Mouse (Mus musculus): ENCODE data around the gene Usp25. TPM values are rescaled to one million over a fixed set of nuclear protein-coding genes. Genes with fewer than 3 reads are reported as not detected.

Gene Usp25
- polyA plus RNA-seq, 1 experiment from 2014 or later, result 4.1 TPM

DNA sequence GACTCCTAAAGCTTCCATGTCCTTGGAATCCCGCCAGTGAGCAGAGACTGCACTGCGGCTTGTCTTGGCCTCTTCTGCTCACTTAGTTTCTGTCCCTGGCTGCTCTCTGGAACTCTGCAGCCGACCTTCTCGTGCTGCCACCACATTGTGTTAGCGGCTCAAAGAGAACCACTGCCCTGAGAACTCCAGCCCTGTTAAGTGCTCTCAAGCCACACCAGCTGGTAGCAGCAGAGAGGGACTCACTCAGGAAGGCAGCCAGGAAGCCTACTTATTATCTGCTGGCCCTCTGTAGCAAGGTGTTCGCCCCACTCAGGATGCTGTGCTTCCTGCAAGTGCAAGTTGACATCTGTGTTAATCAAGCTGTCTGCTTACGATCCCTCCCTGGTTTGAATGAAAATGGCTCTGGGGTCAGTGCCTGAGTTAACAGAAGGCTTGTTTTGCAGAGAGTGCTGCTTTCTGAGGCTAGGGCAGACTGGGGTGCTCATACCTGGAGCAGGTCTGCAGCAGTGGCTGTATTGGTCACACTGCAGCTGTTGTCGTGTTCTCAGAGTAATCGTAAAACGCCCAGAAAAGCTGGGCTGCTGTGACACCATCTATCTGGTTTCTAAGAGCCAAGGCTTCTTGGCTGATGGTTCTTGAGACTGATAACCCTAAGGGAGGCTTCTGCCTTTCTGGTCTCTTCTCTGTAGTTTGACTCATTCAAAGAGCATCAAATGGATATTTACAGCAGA lies 15.3 kb downstream of the Usp25 start:
- H3K9ac ChIP-seq (ENCODE audit: low read depth, low read length), result no peak overlapping the region
- H3K4me1 ChIP-seq (ENCODE audit: control insufficient read depth, insufficient read depth, low read length), result peaks cover 14% of the 10 kb centered on the region
- peak overlapping the region; percentile 6; the same call in 1 of the 2 replicates for H3K27ac ChIP-seq (ENCODE audit: low read length)
- peak; percentile 51 for ATAC-seq
- H3K27me3 ChIP-seq (replicated peaks; ENCODE audit: control insufficient read depth, insufficient read depth, low read length), result no peaks in the 10 kb centered on the region
- peak overlapping the region; percentile 33 for H3K4me2 ChIP-seq (ENCODE audit: low read depth, low read length)
- H3K9me3 ChIP-seq (ENCODE audit: control insufficient read depth, low read length), result no peaks in the 10 kb centered on the region
- 46% methylated on average over 10 of the region's 10 CpGs for WGBS
- no peak overlapping the region; the same call in 1 of the 2 replicates for H3K4me3 ChIP-seq (ENCODE audit: low read length)
- H3K36me3 ChIP-seq (ENCODE audit: control insufficient read depth, insufficient read depth, low read length), result peaks cover 4% of the 10 kb centered on the region

DNA sequence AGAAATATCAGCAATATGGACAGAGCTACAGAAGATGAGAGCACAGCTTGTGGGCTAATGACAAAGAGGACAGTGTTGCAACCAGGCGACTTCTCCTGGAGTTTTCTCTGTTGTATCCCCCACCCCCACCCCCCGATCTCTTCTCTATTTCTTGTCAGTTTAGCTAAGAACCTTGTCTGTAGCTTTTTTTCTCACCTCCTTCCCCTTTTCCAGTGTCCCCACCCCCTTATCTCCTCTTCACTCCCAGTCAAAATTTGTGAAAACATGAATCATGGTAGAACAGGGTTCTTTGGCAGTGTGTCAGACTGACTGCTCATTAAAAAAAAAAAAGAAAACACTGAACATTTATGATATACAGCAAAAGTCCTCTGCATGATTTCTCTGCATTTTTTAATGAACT lies 16.9 kb downstream of the Usp25 start:
- no peaks in the 10 kb centered on the region for H3K36me3 ChIP-seq (ENCODE audit: control insufficient read depth, insufficient read depth, low read length)
- H3K27me3 ChIP-seq (replicated peaks; ENCODE audit: control insufficient read depth, insufficient read depth, low read length), result no peaks in the 10 kb centered on the region
- H3K27ac ChIP-seq (ENCODE audit: low read length), result no peak overlapping the region; the same call in 1 of the 2 replicates
- 67% methylated on average over 2 of the region's 2 CpGs for WGBS
- no peak overlapping the region for H3K9ac ChIP-seq (ENCODE audit: low read depth, low read length)
- no peak overlapping the region for H3K4me2 ChIP-seq (ENCODE audit: low read depth, low read length)
- peaks cover 14% of the 10 kb centered on the region for H3K4me1 ChIP-seq (ENCODE audit: control insufficient read depth, insufficient read depth, low read length)
- no peak overlapping the region for H3K4me3 ChIP-seq (ENCODE audit: low read length)
- no peaks in the 10 kb centered on the region for H3K9me3 ChIP-seq (ENCODE audit: control insufficient read depth, low read length)
- ATAC-seq, result no peak

- Histone ChIP-seq H3K9ac (ENCODE audit: low read depth, low read length) (no peak overlapping the region), H3K27ac (ENCODE audit: low read length) (no peak overlapping the region), H3K4me2 (ENCODE audit: low read depth, low read length) (no peak overlapping the region), H3K36me3 (ENCODE audit: control insufficient read depth, insufficient read depth, low read length) (peaks cover 3% of the 10 kb centered on the region; the same call in 1 of the 2 replicates), H3K4me3 (ENCODE audit: low read length) (no peak overlapping the region), H3K4me1 (ENCODE audit: control insufficient read depth, insufficient read depth, low read length) (peaks cover 2% of the 10 kb centered on the region; the same call in 1 of the 2 replicates), H3K27me3 (replicated peaks; ENCODE audit: control insufficient read depth, insufficient read depth, low read length) (no peaks in the 10 kb centered on the region), H3K9me3 (ENCODE audit: control insufficient read depth, low read length) (no peaks in the 10 kb centered on the region)
- ATAC-seq, result no peak
- WGBS, result 91% methylated on average over 5 of the region's 5 CpGs
Observed at GRCm38 (mm10) chr16:77034329-77034728, 20.8 kb downstream of the Usp25 start.

- 85% methylated on average over 8 of the region's 8 CpGs for WGBS
Observed at GRCm38 (mm10) chr16:77034751-77035150, 21.2 kb downstream of the Usp25 start.

GRCm38 (mm10) chr16:77041573-77041972 lies 28.1 kb downstream of the Usp25 start:
- 76% methylated on average over 5 of the region's 5 CpGs for WGBS
- no peaks in the 10 kb centered on the region for H3K9me3 ChIP-seq (ENCODE audit: control insufficient read depth, low read length)
- H3K4me3 ChIP-seq (ENCODE audit: low read length), result no peak overlapping the region
- H3K36me3 ChIP-seq (ENCODE audit: control insufficient read depth, insufficient read depth, low read length), result peaks cover 3% of the 10 kb centered on the region; the same call in 1 of the 2 replicates
- no peak overlapping the region for H3K4me2 ChIP-seq (ENCODE audit: low read depth, low read length)
- H3K27me3 ChIP-seq (replicated peaks; ENCODE audit: control insufficient read depth, insufficient read depth, low read length), result no peaks in the 10 kb centered on the region
- H3K27ac ChIP-seq (ENCODE audit: low read length), result no peak overlapping the region
- H3K4me1 ChIP-seq (ENCODE audit: control insufficient read depth, insufficient read depth, low read length), result no peaks in the 10 kb centered on the region
- no peak overlapping the region for H3K9ac ChIP-seq (ENCODE audit: low read depth, low read length)
- no peak for ATAC-seq

More at GRCm38 (mm10) chr16:77034751-77035150, 21.2 kb downstream of the Usp25 start:
- no peaks in the 10 kb centered on the region for H3K9me3 ChIP-seq (ENCODE audit: control insufficient read depth, low read length)
- H3K27me3 ChIP-seq (replicated peaks; ENCODE audit: control insufficient read depth, insufficient read depth, low read length), result no peaks in the 10 kb centered on the region
- H3K9ac ChIP-seq (ENCODE audit: low read depth, low read length), result no peak overlapping the region
- peaks cover 2% of the 10 kb centered on the region; the same call in 1 of the 2 replicates for H3K4me1 ChIP-seq (ENCODE audit: control insufficient read depth, insufficient read depth, low read length)
- peaks cover 3% of the 10 kb centered on the region; the same call in 1 of the 2 replicates for H3K36me3 ChIP-seq (ENCODE audit: control insufficient read depth, insufficient read depth, low read length)
- no peak for ATAC-seq
- H3K4me2 ChIP-seq (ENCODE audit: low read depth, low read length), result no peak overlapping the region
- no peak overlapping the region for H3K27ac ChIP-seq (ENCODE audit: low read length)
- no peak overlapping the region for H3K4me3 ChIP-seq (ENCODE audit: low read length)

DNA sequence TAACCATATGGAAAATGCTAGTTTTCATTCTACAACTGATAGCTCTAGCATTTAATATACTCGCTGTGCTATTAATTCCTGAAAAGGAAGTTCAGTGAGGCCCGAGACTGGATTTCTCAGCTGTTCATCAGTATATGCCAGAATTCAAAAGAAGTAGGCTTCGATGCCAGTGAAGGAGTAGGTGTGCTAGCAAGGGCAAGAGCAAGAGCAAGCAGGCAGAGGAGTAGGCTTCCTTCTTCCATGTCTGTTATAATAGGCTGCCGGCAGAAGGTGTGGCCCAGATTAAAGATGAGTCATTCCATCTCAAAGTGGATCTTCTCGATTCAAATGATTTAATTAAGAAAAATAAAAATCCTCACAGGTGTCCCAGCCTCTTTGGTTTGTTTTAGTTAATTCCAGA lies 30.0 kb downstream of the Usp25 start:
- Histone ChIP-seq H3K4me3 (ENCODE audit: low read length) (no peak overlapping the region), H3K4me2 (ENCODE audit: low read depth, low read length) (no peak overlapping the region), H3K4me1 (ENCODE audit: control insufficient read depth, insufficient read depth, low read length) (no peaks in the 10 kb centered on the region), H3K9ac (ENCODE audit: low read depth, low read length) (no peak overlapping the region), H3K36me3 (ENCODE audit: control insufficient read depth, insufficient read depth, low read length) (peaks cover 3% of the 10 kb centered on the region; the same call in 1 of the 2 replicates), H3K27me3 (replicated peaks; ENCODE audit: control insufficient read depth, insufficient read depth, low read length) (no peaks in the 10 kb centered on the region), H3K9me3 (ENCODE audit: control insufficient read depth, low read length) (no peaks in the 10 kb centered on the region), H3K27ac (ENCODE audit: low read length) (no peak overlapping the region)
- 89% methylated on average over 5 of the region's 5 CpGs for WGBS
- no peak for ATAC-seq

GRCm38 (mm10) chr16:77054184-77054583 lies 40.7 kb downstream of the Usp25 start:
- Histone ChIP-seq H3K9ac (ENCODE audit: low read depth, low read length) (no peak overlapping the region), H3K9me3 (ENCODE audit: control insufficient read depth, low read length) (no peaks in the 10 kb centered on the region), H3K27me3 (replicated peaks; ENCODE audit: control insufficient read depth, insufficient read depth, low read length) (no peaks in the 10 kb centered on the region), H3K36me3 (ENCODE audit: control insufficient read depth, insufficient read depth, low read length) (no peaks in the 10 kb centered on the region), H3K4me1 (ENCODE audit: control insufficient read depth, insufficient read depth, low read length) (no peaks in the 10 kb centered on the region), H3K27ac (ENCODE audit: low read length) (no peak overlapping the region), H3K4me3 (ENCODE audit: low read length) (no peak overlapping the region), H3K4me2 (ENCODE audit: low read depth, low read length) (no peak overlapping the region)
- ATAC-seq, result no peak
- WGBS, result 92% methylated on average over 2 of the region's 2 CpGs

DNA sequence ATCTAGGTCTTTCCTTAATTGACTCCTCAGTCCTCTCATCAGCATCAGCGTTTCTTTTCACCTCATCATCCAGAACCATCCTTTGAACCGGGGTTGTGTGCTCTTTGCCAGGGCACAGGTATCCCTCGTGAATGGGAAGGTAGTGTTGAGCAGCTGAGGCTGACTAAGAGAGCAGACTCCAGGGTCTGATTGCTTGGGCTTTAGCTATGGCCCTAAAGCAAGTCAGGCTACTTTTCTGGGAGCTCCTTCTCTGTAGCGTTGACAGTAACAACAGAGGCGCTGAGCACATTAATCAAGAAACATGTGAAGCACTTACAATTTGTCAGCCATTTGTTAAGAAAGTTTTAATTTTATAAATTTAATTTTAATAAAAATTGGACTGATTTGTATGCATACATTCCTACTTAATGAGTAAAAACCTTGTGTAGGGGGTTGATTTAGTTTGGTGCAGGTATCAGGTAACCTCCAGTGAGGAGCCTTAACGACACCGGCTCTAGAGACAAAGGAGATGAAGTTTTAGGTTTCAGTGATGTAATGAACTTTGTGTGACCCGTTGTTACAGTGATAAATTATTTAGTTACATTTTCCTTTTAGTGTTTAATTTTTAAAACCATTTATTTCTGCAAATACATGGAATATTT lies 42.1 kb downstream of the Usp25 start:
- Histone ChIP-seq H3K36me3 (ENCODE audit: control insufficient read depth, insufficient read depth, low read length) (no peaks in the 10 kb centered on the region), H3K4me3 (ENCODE audit: low read length) (no peak overlapping the region), H3K9me3 (ENCODE audit: control insufficient read depth, low read length) (no peaks in the 10 kb centered on the region), H3K27ac (ENCODE audit: low read length) (no peak overlapping the region), H3K4me2 (ENCODE audit: low read depth, low read length) (no peak overlapping the region), H3K27me3 (replicated peaks; ENCODE audit: control insufficient read depth, insufficient read depth, low read length) (no peaks in the 10 kb centered on the region), H3K9ac (ENCODE audit: low read depth, low read length) (no peak overlapping the region), H3K4me1 (ENCODE audit: control insufficient read depth, insufficient read depth, low read length) (no peaks in the 10 kb centered on the region)
- WGBS, result 69% methylated on average over 8 of the region's 8 CpGs
- no peak for ATAC-seq

GRCm38 (mm10) chr16:77056160-77056520 lies 42.6 kb downstream of the Usp25 start:
- Histone ChIP-seq H3K27me3 (replicated peaks; ENCODE audit: control insufficient read depth, insufficient read depth, low read length) (no peaks in the 10 kb centered on the region), H3K36me3 (ENCODE audit: control insufficient read depth, insufficient read depth, low read length) (no peaks in the 10 kb centered on the region), H3K27ac (ENCODE audit: low read length) (no peak overlapping the region), H3K4me1 (ENCODE audit: control insufficient read depth, insufficient read depth, low read length) (no peaks in the 10 kb centered on the region), H3K9me3 (ENCODE audit: control insufficient read depth, low read length) (no peaks in the 10 kb centered on the region), H3K4me2 (ENCODE audit: low read depth, low read length) (no peak overlapping the region), H3K4me3 (ENCODE audit: low read length) (no peak overlapping the region), H3K9ac (ENCODE audit: low read depth, low read length) (no peak overlapping the region)
- ATAC-seq, result no peak
- WGBS, result 57% methylated on average over 8 of the region's 8 CpGs
